Mouse (Mus musculus): ENCODE measurements around the gene Gm49383. TPM values are rescaled to one million over a fixed set of nuclear protein-coding genes. Genes with fewer than 3 reads are reported as not detected.
"Not testable (repeated sequence)": the region's sequence is repeated elsewhere in the genome, so short reads cannot be mapped to it uniquely, and the experiment has no call there.

The Gm49383 gene
- polyA plus RNA-seq, 1 experiment: 2.6 TPM

DNA sequence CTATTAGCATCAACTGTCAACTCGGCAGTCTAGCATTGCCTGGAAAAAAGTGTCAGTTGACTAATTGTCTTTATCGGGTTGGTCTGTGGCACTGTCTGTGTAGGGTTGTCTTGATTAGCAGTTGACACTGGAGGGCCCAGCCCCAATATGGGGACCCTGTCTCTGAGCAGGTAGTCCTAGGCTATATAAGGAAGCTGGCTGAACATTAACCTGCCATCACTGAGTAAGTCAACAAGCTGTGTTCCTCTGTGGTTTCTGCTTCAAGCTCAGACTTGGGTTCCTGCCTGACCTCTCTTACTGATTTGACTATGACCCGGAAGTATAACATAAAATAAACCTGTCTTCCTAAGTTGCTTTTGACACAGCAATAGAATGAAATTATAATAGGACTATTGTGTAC is 20.9 kb downstream of the Gm49383 start:
- no peak overlapping the region for H3K4me3 ChIP-seq (ENCODE audit: insufficient read depth, low read depth, low read length)
- H3K27me3 ChIP-seq (replicated peaks; ENCODE audit: control insufficient read depth, insufficient read depth, low read length): no peaks in the 10 kb centered on the region
- no peak overlapping the region for H3K27ac ChIP-seq (ENCODE audit: insufficient read depth, low read depth, low read length)
- no peaks in the 10 kb centered on the region for H3K36me3 ChIP-seq (ENCODE audit: control insufficient read depth, insufficient read depth, low read length)
- 95% methylated on average over 3 of the region's 3 CpGs for WGBS
- no peak for DNase-seq
- no peaks in the 10 kb centered on the region for H3K4me1 ChIP-seq (ENCODE audit: control insufficient read depth, insufficient read depth, low read length)
- TF ChIP-seq POLR2A (IDR thresholded peaks at IDR 0.05; ENCODE audit: low read depth, low read length): no peak
- no peak for TF ChIP-seq CTCF (conservative IDR thresholded peaks at IDR 0.05; ENCODE audit: insufficient read depth, insufficient read length, low read depth, low read length)

DNA sequence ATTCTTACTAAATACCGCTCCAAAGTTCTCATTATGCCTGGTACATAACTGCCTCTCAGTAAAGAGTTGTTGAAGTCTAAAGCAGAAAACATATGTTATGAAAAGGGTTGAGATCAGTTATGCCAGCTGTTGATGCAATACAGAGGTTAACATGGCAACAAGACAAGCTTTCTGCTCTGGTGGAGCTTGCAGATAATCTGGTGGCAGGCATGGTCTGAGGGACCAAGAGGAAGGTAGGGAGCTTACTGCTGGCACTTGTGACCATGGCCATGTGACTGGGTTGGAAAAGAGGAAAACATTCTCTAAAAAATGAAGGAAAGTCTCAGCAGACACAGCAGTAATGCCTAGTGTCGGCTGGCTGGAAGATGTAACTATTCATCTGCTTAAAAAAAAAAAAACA is 25.6 kb downstream of the Gm49383 start:
- 84% methylated on average over 2 of the region's 2 CpGs for WGBS
- H3K36me3 ChIP-seq (ENCODE audit: control insufficient read depth, insufficient read depth, low read length): no peaks in the 10 kb centered on the region
- TF ChIP-seq POLR2A (IDR thresholded peaks at IDR 0.05; ENCODE audit: low read depth, low read length) (no peak), CTCF (conservative IDR thresholded peaks at IDR 0.05; ENCODE audit: insufficient read depth, insufficient read length, low read depth, low read length) (no peak)

DNA sequence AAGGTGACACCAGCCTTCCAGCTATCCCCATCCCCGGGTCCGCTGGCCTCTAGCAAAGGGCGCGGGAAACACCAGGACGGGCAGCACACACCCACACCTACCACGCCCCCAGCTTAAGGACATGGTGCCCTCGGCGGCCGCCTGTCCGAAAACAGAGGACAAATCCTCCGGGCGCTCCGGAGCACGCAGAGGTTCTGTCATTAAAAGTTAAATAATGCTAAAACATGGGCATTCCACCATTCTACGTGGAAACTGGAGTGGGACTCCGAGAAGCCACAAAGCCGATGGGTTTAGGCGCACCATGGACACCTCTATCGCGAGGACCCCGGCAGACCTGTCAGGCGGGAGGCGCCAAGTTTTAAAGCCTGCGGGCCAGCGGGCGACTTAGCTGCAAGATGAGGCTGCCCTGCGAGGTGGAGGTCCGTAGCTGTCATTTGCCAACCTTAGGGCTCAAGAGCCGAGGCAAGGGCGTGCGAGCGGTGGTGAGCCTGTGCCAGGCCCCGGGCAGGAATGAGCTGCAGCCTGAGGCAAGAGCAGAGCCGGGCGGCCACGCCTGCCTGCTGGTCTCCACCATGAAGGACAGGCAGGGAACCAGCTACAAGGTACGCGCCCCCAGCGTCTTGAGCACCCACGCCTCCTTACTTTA is 28.3 kb downstream of the Gm49383 start, which contains the start of gene Lrr1:
Gene Lrr1 (plus strand): TSS at position 354 of the 646 bp plus-strand sequence.
- DNase-seq: peak; percentile 91
- WGBS: under 1% methylated on average over 40 of the region's 40 CpGs

More for the DNA sequence above, 25.6 kb downstream of the Gm49383 start:
- Histone ChIP-seq H3K4me1 (ENCODE audit: control insufficient read depth, insufficient read depth, low read length) (0 out of 2 replicates have a peak, but pooled peaks cover 2% of the 10 kb centered on the region), H3K27ac (ENCODE audit: insufficient read depth, low read depth, low read length) (no peak overlapping the region), H3K4me3 (ENCODE audit: insufficient read depth, low read depth, low read length) (no peak overlapping the region), H3K27me3 (replicated peaks; ENCODE audit: control insufficient read depth, insufficient read depth, low read length) (no peaks in the 10 kb centered on the region)
- DNase-seq: no peak

DNA sequence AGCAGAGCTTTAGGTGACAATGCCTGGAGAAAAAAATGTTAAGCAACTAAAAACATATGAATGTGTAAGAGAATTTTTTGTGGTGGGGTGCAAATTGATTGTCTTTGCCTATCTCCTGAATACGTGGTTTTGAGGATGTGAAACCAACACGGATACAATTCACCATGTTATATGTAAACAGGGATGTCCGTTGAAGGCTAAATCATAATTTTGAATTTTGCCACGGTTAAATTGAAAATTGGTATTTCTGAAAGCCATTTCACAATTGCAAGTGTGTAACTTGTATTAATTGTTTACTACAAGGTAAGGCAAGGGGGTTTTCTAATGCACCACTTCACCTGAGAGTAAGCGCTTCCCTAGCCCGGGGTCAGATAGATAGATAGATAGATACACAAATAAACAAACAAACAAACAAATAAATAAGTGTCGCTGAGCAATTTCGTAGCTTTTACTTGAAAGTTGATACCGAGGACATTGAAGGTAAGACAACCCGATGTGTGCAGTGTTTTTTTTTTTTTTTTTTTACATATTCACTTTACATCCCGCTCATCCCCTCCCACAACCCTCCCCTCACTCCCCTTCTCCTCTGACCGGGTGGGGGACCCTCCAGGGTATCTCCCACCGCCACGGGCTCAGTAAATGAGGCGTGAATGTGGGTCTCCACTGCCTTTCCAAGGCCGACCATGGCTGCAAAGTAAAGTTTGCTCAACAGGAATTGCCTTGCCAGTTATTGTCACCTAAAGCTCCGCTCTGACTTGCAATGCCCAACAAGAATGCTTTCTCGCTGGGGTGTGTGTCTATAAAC is 29.0 kb downstream of the Gm49383 start:
- peak overlapping the region; percentile 73 for H3K4me3 ChIP-seq (ENCODE audit: insufficient read depth, low read depth, low read length)
- no peak overlapping the region for H3K27ac ChIP-seq (ENCODE audit: insufficient read depth, low read depth, low read length)
- no peak for TF ChIP-seq POLR2A (IDR thresholded peaks at IDR 0.05; ENCODE audit: low read depth, low read length)
- TF ChIP-seq CTCF (conservative IDR thresholded peaks at IDR 0.05; ENCODE audit: insufficient read depth, insufficient read length, low read depth, low read length): no peak
- H3K4me1 ChIP-seq (ENCODE audit: control insufficient read depth, insufficient read depth, low read length): 0 out of 2 replicates have a peak, but pooled peaks cover 2% of the 10 kb centered on the region
- H3K36me3 ChIP-seq (ENCODE audit: control insufficient read depth, insufficient read depth, low read length): no peaks in the 10 kb centered on the region
- no peak for DNase-seq
- WGBS: 8% methylated on average over 18 of the region's 18 CpGs
- no peaks in the 10 kb centered on the region for H3K27me3 ChIP-seq (replicated peaks; ENCODE audit: control insufficient read depth, insufficient read depth, low read length)

More for the DNA sequence above, 28.3 kb downstream of the Gm49383 start, which contains the start of gene Lrr1:
- peak within 1 kb of the TSS; percentile 73 for H3K4me3 ChIP-seq (ENCODE audit: insufficient read depth, low read depth, low read length)
- no peaks in the 10 kb centered on the region for H3K27me3 ChIP-seq (replicated peaks; ENCODE audit: control insufficient read depth, insufficient read depth, low read length)
- 0 out of 2 replicates have a peak, but pooled peaks cover 2% of the 10 kb centered on the region for H3K4me1 ChIP-seq (ENCODE audit: control insufficient read depth, insufficient read depth, low read length)
- H3K27ac ChIP-seq (ENCODE audit: insufficient read depth, low read depth, low read length): peak within 1 kb of the TSS; percentile 90
- no peak for TF ChIP-seq POLR2A (IDR thresholded peaks at IDR 0.05; ENCODE audit: low read depth, low read length)
- TF ChIP-seq CTCF (conservative IDR thresholded peaks at IDR 0.05; ENCODE audit: insufficient read depth, insufficient read length, low read depth, low read length): no peak
- H3K36me3 ChIP-seq (ENCODE audit: control insufficient read depth, insufficient read depth, low read length): no peaks in the 10 kb centered on the region

DNA sequence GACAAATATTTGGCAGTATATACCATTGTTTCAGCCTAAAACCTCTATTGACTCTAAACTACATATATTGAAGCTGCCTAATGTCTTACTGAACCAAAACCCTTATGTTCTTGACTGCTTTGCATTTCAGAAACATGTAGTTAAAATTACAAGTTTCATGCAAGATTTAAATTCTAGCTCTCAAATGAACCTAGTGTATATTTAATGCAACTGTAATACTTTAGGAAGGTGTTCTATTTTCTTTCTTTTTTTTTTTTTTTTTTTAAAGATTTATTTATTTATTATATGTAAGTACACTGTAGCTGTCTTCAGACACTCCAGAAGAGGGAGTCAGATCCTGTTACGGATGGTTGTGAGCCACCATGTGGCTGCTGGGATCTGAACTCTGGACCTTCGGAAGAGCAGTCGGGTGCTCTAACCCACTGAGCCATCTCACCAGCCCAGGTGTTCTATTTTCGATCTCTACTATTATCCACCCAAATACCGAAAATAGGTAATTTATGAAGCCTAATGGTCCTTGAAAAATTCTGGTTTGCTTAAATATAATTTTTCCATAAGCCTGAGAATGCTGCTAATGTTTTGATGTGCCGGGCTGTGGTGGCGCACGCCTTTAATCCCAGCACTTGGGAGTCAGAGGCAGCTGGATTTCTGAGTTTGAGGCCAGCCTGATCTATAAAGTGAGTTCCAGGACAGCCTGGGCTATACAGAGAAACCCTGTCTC is 29.9 kb downstream of the Gm49383 start:
- H3K27me3 ChIP-seq (replicated peaks; ENCODE audit: control insufficient read depth, insufficient read depth, low read length); H3K36me3 ChIP-seq (ENCODE audit: control insufficient read depth, insufficient read depth, low read length); H3K4me1 ChIP-seq (ENCODE audit: control insufficient read depth, insufficient read depth, low read length); H3K4me3 ChIP-seq (ENCODE audit: insufficient read depth, low read depth, low read length); DNase-seq; H3K27ac ChIP-seq (ENCODE audit: insufficient read depth, low read depth, low read length): not testable (repeated sequence)
- 79% methylated on average over 8 of the region's 8 CpGs for WGBS

DNA sequence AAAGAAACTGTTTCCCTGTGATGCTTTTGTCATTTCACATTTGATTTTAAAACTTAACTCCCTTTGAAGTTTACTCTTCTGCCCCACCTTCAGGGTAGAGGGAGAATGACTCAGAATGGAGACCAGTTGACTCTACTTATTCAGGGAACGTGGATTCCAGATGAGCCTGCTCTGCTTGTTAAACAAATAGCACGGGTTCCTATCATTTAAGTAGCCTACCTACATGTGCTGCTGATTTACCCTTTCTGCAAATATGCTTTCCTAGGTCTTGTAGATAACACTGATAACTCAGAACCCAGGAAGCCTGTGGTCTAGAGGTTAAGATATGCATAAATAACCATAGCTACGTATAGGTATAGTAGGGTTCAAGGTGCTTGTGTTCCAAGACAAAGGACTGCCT is 32.0 kb downstream of the Gm49383 start:
- no peak for DNase-seq
- 0 out of 2 replicates have a peak, but pooled peaks cover 2% of the 10 kb centered on the region for H3K4me1 ChIP-seq (ENCODE audit: control insufficient read depth, insufficient read depth, low read length)
- TF ChIP-seq CTCF (conservative IDR thresholded peaks at IDR 0.05; ENCODE audit: insufficient read depth, insufficient read length, low read depth, low read length): no peak
- no peak for TF ChIP-seq POLR2A (IDR thresholded peaks at IDR 0.05; ENCODE audit: low read depth, low read length)
- H3K27ac ChIP-seq (ENCODE audit: insufficient read depth, low read depth, low read length): no peak overlapping the region
- H3K27me3 ChIP-seq (replicated peaks; ENCODE audit: control insufficient read depth, insufficient read depth, low read length): no peaks in the 10 kb centered on the region
- 59% methylated on average over 3 of the region's 3 CpGs for WGBS
- no peaks in the 10 kb centered on the region for H3K36me3 ChIP-seq (ENCODE audit: control insufficient read depth, insufficient read depth, low read length)
- H3K4me3 ChIP-seq (ENCODE audit: insufficient read depth, low read depth, low read length): no peak overlapping the region

DNA sequence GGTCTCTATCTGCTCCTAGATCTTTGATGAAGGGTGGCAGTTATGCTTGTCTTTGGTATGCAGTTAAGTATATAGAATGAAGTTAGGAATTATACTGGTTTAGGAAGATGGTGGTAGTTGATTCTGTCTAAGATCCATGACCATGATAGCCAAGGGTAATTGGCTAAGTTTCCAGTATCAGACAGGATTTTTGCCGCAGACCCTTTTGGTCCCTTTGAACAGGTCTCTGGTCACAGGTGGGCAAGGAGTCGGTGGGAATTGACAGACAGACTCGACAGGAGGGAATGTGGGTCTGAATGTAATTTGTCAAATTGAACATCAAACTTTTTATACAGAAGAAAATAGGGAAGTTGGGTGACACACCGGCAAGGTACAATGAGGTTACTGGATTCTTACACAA is 33.3 kb downstream of the Gm49383 start:
- not testable (repeated sequence) for H3K4me3 ChIP-seq (ENCODE audit: insufficient read depth, low read depth, low read length); H3K36me3 ChIP-seq (ENCODE audit: control insufficient read depth, insufficient read depth, low read length); H3K27ac ChIP-seq (ENCODE audit: insufficient read depth, low read depth, low read length); H3K4me1 ChIP-seq (ENCODE audit: control insufficient read depth, insufficient read depth, low read length); DNase-seq; H3K27me3 ChIP-seq (replicated peaks; ENCODE audit: control insufficient read depth, insufficient read depth, low read length)
- WGBS: 86% methylated on average over 4 of the region's 4 CpGs

DNA sequence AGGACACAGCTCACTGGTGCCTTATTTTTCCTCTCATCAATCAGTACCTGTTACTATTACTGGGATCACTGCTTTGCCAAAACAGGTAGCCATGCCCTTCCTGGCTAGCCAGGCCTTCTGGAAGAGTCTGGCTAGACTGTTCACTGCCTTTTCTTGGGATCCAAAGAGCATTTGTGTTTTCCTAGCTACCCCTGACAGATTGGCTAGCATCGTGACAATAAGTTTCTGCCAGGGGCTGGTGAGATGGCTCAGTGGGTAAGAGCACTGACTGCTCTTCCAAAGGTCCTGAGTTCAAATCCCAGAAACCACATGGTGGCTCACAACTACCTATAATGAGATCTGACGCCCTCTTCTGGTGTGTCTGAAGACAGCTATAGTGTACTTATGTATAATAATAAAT is 36.2 kb downstream of the Gm49383 start:
- 84% methylated on average over 2 of the region's 2 CpGs for WGBS
- peaks cover 10% of the 10 kb centered on the region for H3K36me3 ChIP-seq (ENCODE audit: control insufficient read depth, insufficient read depth, low read length)
- H3K4me1 ChIP-seq (ENCODE audit: control insufficient read depth, insufficient read depth, low read length); H3K27ac ChIP-seq (ENCODE audit: insufficient read depth, low read depth, low read length); H3K4me3 ChIP-seq (ENCODE audit: insufficient read depth, low read depth, low read length); DNase-seq; H3K27me3 ChIP-seq (replicated peaks; ENCODE audit: control insufficient read depth, insufficient read depth, low read length): not testable (repeated sequence)
